Mouse (Mus musculus): ENCODE data around the gene Rps25. TPM values are rescaled to one million over a fixed set of nuclear protein-coding genes. Genes with fewer than 3 reads are reported as not detected.
"Not testable (repeated sequence)": the region's sequence is repeated elsewhere in the genome, so short reads cannot be mapped to it uniquely, and the experiment has no call there.

The Rps25 gene
- 1,000 to 10,000 TPM; 1,559 to 1,677 TPM for total RNA-seq (2021)
- long read RNA-seq, experiment 1, transcript Rps25-201 (5 exons, 1,280 nt): major isoform, 382 of 548 reads
- long read RNA-seq, experiment 1, partial matches to known transcripts: 149 of 548 reads
- long read RNA-seq, experiment 1, other reads (novel, unspliced or antisense): 11 of 548 reads
- long read RNA-seq, experiment 2, transcript Rps25-201 (5 exons, 1,280 nt): major isoform, 227 of 412 reads
- long read RNA-seq, experiment 2, partial matches to known transcripts: 180 of 412 reads
- long read RNA-seq, experiment 2, other reads (novel, unspliced or antisense): 3 of 412 reads

DNA sequence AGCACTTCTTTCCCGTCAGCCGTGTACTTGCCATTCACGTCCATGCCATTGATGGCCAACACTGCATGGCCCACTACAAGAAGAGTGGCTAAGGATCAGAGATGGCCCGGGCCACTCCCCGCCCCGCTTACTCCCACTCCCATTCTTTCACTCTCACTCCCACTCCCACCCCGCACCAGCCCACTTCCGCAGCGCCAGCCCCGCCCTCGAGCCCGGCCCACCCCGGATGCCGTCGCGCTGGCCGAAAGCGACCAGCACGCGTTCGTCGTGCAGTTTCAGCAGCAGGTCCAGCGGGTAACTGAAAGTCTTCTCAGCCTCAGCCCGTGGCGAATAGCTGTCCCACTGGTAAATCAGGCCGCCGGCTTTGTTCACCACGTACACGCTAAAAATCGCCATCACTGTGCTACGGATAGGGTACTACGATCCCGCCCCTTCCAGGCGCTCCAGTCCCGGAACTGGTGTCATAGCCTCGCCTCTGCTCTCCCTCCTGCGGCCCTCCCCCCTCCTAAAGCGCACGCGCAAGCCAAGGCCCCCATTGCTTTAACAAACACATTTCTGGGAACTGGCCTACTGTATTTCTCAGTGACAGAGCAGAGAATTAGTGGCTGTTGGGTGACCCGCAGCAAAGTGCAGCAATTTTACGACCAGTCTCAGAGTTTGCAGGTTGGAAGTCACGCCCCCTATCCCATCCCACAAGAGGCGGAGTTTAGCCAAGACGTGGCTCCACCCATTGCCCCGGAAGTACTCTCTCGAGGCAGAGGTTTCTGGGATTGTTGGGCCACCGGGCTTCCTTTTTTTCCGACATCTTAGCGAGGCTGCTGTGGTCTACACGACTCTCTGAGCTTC lies at the start of gene Rps25, which contains the start of gene Trappc4:
Gene Rps25 (plus strand): TSS at position 234 of the 846 bp plus-strand sequence.
Gene Trappc4 (minus strand): TSS at position 695 of the 846 bp plus-strand sequence.
- peak; percentile 71 to 88 for DNase-seq (ENCODE audit: low spot score in 2 of 2)

DNA sequence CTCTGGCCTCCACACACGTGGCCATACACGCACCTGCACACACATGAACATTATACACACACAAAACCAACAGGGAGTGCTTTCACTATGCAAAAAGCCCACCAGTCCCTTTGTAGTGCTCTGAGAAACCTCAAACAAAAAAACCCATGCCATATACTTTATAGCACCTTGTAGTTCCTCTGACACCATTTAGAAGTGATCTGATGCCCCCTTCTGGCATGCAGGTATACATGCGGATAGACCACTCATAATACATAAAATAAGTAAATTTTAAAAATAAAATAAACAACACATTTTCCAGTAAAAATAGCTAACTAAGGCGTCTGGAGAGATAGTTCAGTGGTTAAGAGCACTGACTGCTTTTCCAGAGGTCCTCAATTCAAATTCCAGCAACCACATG lies 49.7 kb upstream of the Rps25 start:
- DNase-seq (ENCODE audit: low spot score in 2 of 2): no peak

- peak; percentile 90 to 93 for DNase-seq (ENCODE audit: low spot score in 2 of 2)
Observed at GRCm38 (mm10) chr9:44361190-44361917, 45.6 kb upstream of the Rps25 start, which contains the start of gene Vps11. Vps11 (minus strand) TSS chr9:44361670.

- DNase-seq (ENCODE audit: low spot score in 2 of 2): not testable (repeated sequence)
Observed at GRCm38 (mm10) chr9:44361931-44362330, 45.0 kb upstream of the Rps25 start.

DNA sequence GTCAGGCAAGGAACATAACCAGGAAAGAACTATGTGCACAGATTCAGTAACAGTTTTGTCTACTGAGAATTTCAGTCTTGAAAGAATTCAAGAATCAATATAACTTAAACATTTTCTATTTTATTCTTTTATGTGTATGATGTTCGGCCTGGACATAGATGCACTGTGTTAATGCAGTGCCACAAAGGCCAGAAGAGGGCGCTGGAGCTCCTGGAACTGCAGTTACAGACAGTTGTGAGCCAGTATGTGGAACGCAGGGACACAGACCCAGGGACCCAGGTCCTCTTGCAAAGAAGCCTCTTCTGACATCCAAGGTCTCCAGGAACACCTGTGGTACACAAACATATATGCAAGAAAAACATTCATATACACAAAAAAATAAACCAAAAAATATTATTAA lies 42.5 kb upstream of the Rps25 start:
- DNase-seq (ENCODE audit: low spot score in 2 of 2): no peak

DNA sequence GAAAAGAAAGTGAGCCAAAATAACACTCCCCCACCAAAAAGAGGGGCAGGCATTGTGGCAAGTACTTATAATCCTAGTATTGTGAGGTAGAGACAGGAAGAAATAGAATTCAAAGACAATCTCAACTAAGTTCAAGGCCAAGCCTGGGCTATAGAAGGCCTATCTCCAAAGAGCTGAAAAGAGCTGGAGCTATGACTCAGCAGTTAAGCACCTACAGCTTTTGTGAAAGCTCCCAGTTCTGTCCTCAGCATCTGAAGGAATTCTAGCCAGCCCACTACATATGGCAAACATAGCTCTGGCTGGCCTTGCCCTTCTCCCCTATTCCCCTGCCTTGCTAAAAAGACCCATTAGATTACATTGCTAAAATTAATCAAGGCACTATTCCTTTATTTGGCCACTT lies 33.6 kb upstream of the Rps25 start:
- no peak for DNase-seq (ENCODE audit: low spot score in 2 of 2)

- no peak for DNase-seq (ENCODE audit: low spot score in 2 of 2)
Observed at GRCm38 (mm10) chr9:44376141-44376540, 30.8 kb upstream of the Rps25 start.

DNA sequence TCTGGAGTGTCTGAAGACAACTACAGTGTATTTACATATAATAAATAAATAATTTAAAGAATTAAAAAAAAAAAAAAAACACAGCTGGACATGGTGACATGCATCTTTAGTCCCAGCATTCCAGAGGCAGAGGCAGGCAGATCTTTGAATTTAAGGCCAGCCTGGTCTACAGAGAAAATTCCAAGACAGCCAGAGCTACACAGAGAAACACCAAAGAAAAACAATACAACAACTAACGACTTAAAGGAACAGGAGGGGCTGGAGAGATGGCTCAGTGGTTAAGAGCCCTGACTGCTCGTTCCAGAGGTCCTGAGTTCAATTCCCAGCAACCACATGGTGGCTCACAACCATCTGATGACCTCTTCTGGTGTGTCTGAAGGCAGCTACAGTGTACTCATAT lies 29.6 kb upstream of the Rps25 start:
- not testable (repeated sequence) for DNase-seq (ENCODE audit: low spot score in 2 of 2)

GRCm38 (mm10) chr9:44378153-44378730 lies 28.7 kb upstream of the Rps25 start:
- DNase-seq (ENCODE audit: low spot score in 2 of 2): no peak

- DNase-seq (ENCODE audit: low spot score in 2 of 2): peak; percentile 98 to 99
Observed at GRCm38 (mm10) chr9:44379054-44379834, 27.7 kb upstream of the Rps25 start, which contains the start of gene Hyou1. Hyou1 (plus strand) TSS chr9:44379490.

DNA sequence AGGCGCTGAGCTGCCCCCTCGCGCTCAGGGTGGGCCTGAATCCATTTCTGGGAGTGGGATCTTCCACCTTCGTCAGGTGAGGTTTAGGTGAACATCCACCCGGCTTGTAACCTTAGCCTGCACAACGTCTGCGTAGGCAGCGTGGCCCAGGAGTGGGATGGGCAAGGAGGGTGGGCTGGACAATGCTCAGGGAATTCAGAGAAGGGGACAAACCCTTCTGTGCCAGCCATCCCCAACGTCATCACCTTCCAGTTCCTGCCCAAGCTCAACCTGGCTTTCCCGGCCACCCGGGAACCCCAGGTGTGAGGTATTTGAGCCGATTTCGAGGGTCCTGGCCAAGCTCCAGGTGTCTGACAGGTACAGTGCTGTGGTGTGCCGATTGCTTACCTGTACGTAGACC lies 27.1 kb upstream of the Rps25 start:
- no peak for DNase-seq (ENCODE audit: low spot score in 2 of 2)

DNA sequence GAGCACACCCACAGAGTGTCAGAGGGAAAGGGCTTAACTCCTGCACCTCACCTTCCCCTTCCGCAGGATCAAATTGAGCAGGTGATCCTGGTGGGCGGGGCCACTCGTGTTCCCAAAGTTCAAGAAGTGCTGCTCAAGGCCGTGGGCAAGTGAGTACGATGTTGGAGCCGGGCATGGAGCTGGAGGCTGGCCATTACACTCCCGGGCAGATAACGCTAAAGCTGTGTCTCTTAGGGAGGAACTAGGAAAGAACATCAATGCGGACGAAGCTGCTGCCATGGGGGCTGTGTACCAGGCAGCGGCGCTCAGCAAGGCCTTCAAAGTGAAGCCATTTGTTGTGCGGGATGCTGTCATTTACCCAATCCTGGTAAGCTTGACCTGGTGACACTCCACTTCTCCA lies 22.3 kb upstream of the Rps25 start:
- no peak for DNase-seq (ENCODE audit: low spot score in 2 of 2)

DNA sequence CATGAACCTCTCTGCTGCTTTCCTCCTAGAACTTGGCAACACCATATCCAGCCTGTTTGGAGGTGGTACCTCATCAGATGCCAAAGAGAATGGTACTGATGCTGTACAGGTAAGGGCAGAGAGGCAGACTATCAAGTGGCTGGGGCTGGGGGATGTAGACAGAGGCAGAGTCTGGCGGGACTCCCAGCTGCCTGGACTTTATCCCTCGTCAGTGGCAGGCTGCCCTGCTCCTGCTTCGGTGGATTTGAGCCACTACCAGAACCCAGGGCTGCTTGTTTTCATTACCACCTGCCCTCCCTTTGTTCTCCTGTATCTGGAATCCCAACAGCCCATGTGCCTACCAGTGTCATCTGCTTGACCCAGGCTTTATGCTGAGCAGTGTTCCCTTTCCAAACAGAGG lies 19.7 kb upstream of the Rps25 start:
- no peak for DNase-seq (ENCODE audit: low spot score in 2 of 2)

- DNase-seq (ENCODE audit: low spot score in 2 of 2): no peak
Observed at GRCm38 (mm10) chr9:44389273-44389672, 17.7 kb upstream of the Rps25 start.

- DNase-seq (ENCODE audit: low spot score in 2 of 2): peak in 1 of 2 experiments; percentile 68
Observed at GRCm38 (mm10) chr9:44391466-44391865, 15.5 kb upstream of the Rps25 start.

DNA sequence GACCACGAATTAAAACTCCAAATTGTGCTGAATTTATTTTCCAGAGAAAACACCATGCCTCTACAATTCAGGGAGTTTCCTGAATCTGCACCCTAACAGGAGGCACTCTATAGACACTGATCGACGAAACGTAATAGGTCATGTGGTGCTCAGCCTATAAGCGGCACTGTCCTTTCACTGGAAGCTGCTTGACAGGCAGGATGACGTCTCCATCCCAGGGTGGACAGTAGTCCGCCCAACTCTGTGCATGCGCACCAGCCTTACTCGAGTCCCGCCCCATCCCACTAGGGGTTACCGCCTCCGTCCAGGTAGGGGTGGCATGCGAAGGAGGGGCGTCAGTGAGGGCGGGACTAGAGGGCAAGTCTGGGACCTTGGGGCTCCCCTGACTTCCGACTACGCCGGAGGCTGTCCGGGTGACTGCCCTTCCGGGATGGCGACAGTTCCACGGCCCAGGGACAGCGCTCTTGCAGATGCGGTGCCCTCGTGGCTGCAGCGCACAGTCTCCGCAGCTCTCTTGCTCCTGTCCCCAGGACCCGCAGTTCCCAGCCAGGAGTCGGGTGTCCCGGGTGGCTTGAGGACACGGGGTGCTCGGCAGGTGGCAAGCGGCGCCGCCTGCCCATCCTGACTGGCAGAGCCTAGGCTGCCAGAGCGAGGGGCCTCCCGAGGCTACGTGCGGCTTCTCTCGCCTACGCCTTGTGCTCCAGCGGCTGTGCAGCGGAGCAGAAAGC lies 10.1 kb upstream of the Rps25 start, which contains the start of gene Slc37a4:
Gene Slc37a4 (plus strand): TSS at position 169 of the 728 bp plus-strand sequence.
- peak; percentile 79 to 93 for DNase-seq (ENCODE audit: low spot score in 2 of 2)

- DNase-seq (ENCODE audit: low spot score in 2 of 2): no peak
Observed at GRCm38 (mm10) chr9:44398087-44398486, 8.9 kb upstream of the Rps25 start.

- DNase-seq (ENCODE audit: low spot score in 2 of 2): no peak
Observed at GRCm38 (mm10) chr9:44398551-44398950, 8.4 kb upstream of the Rps25 start.

DNA sequence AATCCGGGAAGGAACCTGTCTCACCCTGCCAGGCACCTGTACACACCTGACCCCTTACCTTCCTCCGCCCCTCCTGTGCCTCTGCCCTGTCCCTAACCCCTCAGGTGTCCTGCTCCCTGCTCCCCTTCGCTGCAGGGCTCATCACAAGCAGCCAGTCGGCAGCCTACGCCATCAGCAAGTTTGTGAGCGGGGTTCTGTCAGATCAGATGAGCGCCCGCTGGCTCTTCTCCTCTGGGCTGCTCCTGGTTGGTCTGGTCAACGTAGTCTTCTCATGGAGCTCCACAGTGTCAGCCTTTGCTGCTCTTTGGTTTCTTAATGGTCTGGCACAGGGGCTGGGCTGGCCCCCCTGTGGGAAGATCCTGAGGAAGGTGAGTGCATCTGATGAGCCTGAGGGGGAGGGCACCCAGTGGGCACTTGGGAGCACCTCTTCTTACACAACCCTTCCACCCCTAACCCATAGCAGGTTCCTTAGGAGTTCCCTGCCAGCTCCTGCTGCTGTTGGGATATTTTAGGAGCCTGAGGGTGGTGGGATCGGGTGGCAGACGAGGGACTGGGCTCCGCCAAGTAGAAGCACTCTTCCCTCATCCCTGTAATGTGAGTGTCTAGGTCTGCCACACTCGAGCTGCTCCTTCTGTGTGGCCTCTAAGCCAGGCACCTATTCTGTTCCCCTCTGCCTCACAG lies 7.7 kb upstream of the Rps25 start:
- no peak for DNase-seq (ENCODE audit: low spot score in 2 of 2)

All from adrenal gland, postnatal 4 days (tissue).